Mouse (Mus musculus) lung, postnatal 25 days (tissue): ENCODE measurements at regions not wholly inside any gene's neighbourhood (a gene's known extent, or its start where the extent isn't known, plus 50 kb on each side); places are given as distances from the start of the nearest gene placed in this dataset.

Experiments
- DNase-seq: peaks from one replicate; pipeline ENCODE4 v3.0.0; 2022; ENCODE audit warnings: low spot score

DNA sequence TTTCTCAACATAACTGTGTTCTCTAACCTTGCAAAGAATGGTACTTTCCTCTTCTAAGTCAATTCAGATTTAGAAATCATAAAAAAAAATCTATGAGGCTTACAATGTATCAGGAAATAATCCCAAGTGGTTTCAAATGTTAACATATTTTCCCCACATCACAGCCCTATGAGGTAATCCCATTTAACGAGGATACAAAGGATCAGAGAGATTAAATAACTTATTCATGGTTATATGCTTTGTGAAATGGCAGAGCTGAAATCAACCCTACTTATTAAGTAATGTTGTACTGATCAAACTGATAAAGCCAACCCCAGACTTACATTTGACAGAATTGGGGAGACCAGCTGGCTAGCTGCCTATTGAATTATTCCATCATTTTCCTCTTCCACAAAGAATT lies 614.4 kb downstream of the Ntrk3 start:
- DNase-seq = no peak

DNA sequence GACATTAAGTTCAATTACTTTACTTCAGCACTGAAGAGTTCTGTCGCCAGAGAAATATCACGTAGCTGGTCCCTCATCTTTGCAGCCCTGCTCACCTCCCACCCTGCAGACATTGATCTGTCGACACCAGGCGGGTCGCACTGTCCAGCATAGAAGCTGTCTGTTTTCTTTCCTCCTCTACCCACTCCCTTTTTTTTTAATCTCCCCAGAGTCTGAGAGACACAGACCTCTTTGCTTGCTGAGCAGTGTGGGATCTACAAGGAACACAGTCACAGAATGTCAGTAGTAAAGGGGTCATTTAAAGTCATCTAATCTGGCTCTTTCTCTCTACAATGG lies 616.7 kb downstream of the Ntrk3 start:
- no peak for DNase-seq

DNA sequence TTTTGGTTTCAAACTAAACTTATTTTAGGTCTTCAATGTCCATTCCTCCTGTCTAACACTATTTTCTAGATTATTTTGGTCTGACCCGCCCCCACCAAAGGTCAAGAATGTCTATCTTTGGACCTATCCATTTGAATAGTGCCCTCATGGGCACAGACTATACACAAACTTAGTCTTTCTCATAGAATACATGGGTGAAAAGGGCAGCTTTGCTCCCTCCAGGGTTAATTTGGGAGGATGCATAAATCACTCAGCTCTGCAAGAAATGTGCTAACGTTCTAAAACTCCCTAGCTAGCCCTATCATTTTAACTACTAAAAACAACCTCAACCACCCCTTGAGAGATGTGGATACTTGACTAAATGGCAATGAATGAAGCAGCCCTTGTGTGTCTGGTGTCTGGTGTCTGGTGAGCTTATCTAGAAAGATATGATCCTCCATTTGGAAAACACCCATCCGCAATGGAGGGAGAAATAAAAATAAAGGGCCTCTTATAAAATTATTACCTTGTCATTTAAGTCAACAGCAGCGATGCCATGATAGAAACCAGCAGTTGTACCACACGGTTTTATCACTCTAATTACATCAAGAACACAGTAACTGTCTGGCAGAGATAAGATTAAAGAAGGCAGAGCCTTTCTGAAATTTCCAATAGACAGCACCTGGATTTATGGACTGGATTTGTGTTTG lies 617.2 kb downstream of the Ntrk3 start:
- DNase-seq = no peak

- no peak for DNase-seq
Measured at GRCm38 (mm10) chr7:78119809-78120208, 618.0 kb downstream of the Ntrk3 start.

- no peak for DNase-seq
Measured at GRCm38 (mm10) chr7:78111291-78111690, 626.5 kb downstream of the Ntrk3 start.

DNA sequence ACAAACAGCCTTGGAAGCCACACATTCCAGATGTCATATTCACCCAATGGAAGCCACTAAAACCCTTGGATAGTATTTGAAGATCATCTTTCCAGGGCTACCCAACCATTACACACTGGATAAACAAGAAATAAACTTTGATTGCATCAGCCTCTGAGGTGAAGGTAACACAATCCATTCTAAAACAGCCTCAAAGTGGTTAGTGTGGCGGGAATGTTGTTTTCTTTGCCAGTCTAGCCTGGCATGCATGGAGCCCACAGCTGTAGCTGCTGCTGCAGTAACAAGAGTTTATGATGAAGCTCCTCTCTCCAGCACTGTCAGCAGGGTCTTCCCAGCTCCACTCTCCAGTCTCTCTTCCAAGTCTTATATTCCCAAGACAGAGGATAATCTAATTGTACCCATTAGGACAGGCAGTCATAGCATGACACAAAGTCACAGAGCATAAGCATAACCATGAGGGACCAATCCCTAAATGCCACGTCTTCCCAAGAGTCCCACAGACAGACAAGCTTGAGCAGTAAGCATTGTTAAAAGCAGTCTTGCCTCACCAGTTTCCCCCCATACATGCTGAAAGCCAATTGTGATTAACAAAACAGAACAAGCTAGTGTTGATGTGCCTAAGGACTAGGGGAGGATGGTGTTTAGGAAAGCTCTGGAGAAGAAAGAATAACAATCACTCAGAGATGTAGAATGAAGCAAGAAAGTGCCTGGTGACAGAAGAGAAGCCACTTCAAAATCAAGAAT lies 634.1 kb downstream of the Ntrk3 start:
- no peak for DNase-seq

DNA sequence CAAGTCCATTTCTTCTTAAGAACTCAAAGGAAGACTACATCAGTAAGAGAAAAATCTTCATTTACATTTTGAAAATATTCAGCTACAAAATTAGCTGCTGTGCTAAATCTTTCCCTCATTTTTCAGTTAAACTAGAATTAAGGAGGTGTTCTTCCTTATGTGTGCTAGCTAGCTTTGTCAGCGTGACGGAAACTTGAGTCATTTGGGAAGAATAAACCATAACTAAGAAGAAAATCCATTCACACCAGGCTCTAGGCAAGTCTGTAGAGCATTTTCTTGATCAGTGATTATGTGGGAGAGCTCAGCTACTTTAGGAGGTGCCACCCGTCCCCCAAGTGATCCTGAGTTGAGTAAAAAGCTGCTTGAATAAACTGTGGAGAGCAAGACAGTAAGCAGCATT lies 635.4 kb downstream of the Ntrk3 start:
- DNase-seq = no peak

DNA sequence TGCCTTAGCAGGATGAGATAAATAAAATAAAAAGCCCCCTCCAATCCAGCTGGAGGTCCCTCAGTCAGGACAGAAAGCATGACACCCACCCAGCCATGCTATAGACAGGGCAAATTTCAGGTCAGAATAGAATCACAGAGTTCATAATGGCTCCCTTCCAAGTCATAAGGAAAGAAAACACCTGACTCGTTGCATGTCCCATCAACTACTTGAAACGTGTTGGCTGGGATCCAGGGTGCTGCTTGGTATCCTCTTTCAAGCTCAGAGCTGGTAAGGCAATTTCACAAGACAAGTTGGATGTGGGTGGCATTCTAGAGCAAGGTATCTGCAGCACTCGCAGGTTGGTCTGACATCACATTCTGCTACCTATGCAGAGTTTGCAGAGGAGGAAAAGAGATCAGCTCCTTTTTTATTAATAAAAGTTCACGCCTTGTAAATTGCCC lies 651.2 kb downstream of the Ntrk3 start:
- DNase-seq = no peak

GRCm38 (mm10) chr7:78085783-78086565 lies 651.8 kb downstream of the Ntrk3 start:
- DNase-seq = no peak

DNA sequence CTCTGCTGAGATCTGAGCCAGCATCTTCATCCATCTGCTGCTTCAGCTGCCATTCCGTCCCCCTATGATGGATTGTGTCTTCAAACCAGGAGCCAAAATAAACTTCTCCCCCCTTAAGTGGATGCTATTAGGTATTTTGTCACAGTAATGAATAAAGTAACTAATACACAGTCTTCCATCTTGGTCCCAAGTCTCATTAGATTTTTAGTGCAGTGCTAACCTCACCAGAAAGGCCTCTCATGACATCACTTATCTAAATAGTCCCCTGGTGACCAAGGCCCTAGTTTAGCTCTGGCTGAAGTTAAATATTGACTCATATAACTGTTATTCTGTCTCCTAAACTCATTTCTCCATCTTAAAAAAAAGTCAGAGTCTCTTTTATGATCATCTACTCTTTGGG lies 658.1 kb downstream of the Ntrk3 start:
- no peak for DNase-seq

GRCm38 (mm10) chr7:78071131-78071530 lies 666.7 kb downstream of the Ntrk3 start:
- DNase-seq = no peak

- no peak for DNase-seq
Measured at GRCm38 (mm10) chr7:78061631-78062030, 676.2 kb downstream of the Ntrk3 start.

DNA sequence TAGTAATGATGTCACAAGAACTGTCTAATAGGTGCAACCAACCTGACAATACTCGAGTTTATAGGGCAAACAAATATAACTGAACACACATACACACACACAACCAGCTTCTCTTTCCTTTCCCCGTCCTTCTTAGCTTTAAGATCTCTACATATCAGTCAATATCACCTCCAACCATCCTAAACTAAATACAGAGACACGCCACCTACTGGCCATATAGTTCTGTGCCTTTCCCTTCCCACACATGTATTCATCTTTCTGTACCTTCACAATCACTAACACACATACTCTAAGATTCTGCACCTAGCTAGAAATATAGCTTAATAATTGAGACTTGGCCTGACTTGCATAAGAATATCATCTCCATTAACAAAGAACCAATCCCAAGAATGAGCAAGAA lies 688.2 kb downstream of the Ntrk3 start:
- DNase-seq = no peak

- DNase-seq = no peak
Measured at GRCm38 (mm10) chr7:78045456-78045855, 692.4 kb downstream of the Ntrk3 start.

GRCm38 (mm10) chr7:78031032-78031431 lies 706.8 kb downstream of the Ntrk3 start:
- DNase-seq = peak; percentile 2

GRCm38 (mm10) chr7:78026992-78027615 lies 710.7 kb downstream of the Ntrk3 start:
- no peak for DNase-seq

- no peak for DNase-seq
Measured at GRCm38 (mm10) chr7:78023591-78023990, 714.2 kb downstream of the Ntrk3 start.

DNA sequence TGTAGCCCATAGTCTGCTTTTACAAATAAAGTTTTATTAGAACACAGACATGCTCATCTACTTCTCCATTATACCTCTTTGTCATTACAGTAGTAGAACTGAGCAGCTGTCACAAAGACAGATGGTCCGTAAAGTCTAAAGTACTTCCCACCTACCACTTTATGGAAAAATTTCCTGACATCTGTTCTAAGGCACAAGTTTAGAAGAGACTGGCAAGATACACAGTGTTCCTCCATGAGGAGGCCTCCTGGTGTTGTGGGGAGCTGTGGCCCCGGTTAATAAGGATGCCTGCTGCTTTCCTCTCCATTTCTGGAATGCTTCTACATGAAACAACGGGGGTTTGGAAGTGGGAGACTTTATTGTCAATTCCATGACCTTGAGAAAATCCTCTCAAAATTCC lies 714.7 kb downstream of the Ntrk3 start:
- no peak for DNase-seq

GRCm38 (mm10) chr7:78013631-78014030 lies 724.2 kb downstream of the Ntrk3 start:
- no peak for DNase-seq

DNA sequence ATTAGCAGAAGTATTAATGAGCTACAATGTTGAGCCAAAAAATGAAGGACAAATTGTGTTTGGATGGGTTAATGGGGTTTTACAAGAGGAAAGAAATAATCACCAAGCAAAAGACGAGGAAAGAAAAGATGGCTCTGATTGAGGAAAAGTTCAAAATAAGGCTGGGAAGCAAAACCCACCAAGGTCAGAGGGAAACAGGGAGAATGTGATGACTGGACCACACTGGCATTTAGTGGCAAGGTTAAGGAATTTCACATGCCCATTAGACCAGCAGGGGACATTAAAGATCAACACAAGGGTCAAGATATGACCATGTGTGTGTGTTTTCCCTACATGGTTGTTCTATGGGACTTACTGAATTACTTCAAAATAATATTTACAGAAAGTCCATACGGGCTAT lies 734.7 kb downstream of the Ntrk3 start:
- no peak for DNase-seq

DNA sequence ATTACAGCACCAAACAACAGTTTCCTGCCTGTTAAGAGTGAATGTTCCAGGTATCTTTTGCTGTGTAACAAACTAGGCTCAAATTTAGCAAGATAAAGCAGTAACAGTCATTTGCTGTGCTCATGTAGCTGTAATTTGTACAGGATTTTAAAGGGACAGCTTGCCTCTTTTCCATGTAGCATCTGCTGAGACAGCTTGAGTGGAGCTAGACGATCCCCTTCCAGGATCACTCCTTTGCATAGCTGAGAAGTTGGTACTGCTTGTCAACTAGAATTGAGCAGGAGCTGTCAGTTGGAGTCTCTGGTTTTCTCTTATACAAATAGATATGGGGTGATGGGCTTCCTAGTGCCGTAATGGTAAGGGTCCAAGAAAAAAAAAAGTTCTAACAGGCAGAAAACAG lies 744.0 kb downstream of the Ntrk3 start:
- no peak for DNase-seq

- DNase-seq = no peak
Measured at GRCm38 (mm10) chr7:77990150-77990549, 747.7 kb downstream of the Ntrk3 start.

GRCm38 (mm10) chr7:77988177-77988576 lies 749.6 kb downstream of the Ntrk3 start:
- no peak for DNase-seq
